Mouse (Mus musculus): ENCODE data around the gene Tenm4.
"Not testable (repeated sequence)": the region's sequence is repeated elsewhere in the genome, so short reads cannot be mapped to it uniquely, and the experiment has no call there.

Gene Tenm4

DNA sequence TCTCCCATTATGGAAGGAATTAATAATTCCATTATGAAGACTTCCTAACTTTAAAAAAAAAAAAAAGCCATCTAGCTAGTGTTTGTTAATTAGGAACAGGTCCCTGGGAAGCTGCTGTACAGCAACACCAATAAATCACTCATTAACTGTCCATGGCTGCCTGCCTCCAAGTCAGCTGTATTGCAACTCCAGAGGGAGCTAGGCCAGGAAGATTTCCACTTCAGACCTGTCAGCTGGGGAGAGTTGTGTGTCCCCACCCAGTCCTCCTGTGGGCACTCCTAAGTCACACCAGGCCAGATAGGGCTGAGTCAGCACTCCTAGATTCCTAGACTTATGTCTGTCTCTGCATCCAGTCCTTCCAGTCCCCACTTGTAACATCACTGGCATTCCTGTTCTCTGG, 399.9 kb downstream of the Tenm4 start:
- DNase-seq (ENCODE audit: low spot score in 2 of 2), result no peak

DNA sequence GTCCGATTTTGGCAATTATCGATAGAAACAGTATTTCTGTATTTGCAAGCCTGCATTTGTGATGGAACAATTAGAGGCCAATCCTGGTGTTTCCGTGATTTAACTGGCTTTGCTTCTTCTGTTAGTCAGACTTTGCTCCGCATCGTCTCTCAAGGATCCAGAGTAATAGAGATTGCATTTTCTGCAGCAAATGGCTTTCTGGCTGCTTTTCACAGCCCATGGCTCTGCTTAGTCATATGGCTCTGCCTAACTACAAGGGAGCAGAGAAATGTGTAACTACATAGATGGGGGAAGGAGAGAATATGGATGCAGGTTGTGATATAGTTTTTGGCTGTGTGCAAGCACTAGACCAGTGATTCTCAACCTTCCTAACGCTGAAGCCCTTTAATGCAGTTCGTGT, 401.9 kb downstream of the Tenm4 start:
- no peak for DNase-seq (ENCODE audit: low spot score in 2 of 2)

DNA sequence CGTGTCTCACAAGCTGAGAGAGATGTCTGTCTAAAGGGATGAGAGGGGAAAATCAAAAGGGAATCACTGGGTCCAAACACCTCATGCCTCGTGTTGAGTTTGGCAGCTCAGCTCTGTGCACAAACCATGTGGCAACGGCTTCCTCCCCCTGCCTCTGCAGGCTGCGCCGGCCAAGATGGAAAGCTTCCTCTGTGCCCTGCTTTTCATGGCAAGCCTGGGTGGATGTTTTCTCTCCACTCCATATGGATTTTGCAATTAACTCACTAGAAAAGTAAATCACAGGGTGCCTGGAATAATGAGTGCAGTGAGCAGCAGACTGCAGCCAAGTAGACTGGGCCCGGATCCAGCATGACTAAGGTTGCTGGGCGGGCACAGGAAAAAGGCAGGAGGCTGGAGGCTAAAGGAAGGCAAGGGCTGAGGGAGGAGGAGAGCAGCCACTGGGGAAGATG, 404.2 kb downstream of the Tenm4 start:
- peak; percentile 48 to 68 for DNase-seq (ENCODE audit: low spot score in 2 of 2)

DNA sequence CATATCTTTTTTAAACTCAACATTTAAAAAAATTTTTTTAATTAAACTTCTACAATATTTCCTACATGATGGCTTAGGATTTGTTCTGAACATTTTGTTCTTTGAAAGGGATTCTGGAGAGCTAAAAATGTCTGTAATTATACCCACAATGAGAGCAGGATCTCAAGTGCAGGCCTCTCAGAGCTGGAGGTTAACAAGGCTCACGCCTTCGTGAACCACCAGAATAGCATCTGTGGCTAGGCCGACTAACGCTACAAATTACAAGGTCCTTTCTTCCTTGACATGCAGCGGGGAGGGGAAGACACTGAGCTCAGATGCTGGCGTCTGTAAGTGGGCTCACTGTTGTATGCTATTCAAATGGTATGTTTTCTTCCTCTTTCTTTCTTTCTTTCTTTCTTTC, 411.7 kb downstream of the Tenm4 start:
- no peak for DNase-seq (ENCODE audit: low spot score in 2 of 2)

DNA sequence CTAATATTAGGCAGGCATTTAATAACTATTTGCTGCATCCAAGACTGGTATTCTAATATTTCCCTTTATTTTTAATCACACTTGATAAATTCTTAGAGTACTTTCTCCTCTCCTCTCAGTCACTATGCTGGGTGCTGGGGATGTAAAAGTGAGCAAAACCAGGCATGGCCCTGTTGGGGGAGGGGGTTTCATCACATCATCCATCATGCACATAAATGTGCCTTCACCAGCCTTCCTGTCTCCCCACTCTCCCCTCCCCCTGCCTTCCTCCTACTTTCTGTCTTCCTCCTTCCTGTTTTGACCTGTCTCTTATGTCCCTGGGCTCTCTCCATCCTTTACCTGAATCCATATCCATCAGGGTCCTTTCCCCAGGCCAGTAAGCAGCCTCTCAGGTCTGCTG, 416.4 kb downstream of the Tenm4 start:
- DNase-seq (ENCODE audit: low spot score in 2 of 2), result no peak

DNA sequence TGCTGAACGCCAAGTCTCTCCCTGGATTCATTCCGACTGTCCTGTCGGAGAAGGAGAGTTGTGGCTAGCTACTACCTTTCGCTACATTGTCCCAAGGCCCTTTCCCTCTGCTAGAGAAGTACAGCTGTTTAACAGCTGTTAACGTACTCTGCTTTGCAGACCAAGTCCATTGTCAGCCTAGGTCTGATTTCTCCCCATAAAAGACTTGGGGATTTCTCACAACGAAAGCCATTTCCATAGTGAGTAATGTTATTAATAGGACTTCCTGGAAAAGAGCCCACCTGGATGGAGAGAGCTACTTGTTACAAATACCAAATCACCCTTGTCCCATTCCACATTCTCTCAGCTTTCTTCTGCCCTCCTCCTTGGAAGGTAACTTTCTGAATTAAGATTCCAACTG, 417.5 kb downstream of the Tenm4 start:
- peak in 1 of 2 experiments; percentile 2 for DNase-seq (ENCODE audit: low spot score in 2 of 2)

DNA sequence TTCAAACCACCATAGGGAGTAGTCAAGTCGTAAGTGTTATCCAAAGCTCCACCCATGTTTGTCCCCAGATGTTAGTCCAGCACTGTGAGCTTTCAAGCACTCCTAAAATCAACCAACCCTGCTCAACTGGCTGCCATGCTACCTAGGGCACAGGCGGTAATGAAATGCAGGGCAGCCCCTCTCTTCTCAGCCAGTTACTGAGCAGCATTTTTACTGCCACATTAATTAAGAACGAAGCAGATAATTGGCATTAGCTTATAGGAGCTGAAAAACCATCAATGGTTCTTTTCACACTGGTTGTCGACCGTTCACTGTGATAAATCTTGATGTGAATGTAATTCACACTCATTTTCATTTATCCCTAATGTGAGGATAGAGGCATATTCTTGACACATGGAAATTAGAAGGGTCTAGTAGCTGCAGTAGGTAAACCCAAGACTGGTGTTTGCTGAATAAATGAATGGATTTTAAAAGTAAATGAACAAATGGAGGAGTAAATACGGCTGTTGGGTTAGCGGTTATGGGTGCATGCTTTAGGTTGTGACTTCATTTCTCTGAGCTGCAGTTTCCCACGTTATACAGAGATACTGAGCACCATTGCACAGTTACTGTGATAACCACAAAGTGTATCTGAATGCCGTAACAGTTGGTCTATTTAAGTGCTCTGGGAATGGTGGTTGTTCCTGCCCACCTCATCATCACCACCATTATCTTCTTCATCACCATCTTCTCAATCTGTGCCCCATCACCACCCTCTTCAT, 424.7 kb downstream of the Tenm4 start:
- no peak for DNase-seq (ENCODE audit: low spot score in 2 of 2)

DNA sequence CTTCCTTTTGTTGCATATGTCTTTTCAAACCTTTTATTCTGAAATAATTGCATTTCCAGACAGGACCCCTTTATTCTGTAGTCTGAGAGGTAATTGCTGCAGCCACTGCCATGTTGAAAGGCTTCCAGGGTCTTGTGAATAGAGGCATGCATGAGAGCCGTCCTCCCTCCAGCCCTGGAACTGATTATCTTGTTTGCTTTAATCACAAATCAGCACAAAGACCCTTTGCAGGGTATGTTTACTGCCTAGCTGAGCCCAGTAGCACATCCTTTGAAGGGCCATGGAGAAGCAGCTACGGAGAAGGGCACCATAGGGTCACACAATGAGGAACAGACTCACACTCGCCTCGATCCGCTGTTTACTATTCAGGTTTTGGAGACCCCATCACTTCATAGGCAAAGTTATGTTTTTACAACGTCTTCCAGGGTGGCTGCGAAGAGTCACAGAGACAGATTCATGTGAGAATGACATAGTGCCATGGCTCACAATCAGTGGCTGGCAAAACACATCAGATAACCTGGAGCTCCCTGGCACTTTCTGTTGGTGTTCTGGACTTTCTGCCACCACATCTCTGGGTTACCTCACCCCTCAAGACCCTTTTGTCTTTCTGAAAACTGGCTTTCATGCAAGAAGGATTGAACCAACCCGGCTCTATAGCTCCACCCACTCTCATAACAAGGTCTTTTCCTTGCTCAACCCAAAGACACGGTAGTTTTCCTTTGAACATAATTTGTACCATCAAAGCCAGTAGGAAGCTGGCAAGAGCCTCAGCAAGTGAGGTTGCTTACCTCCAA, 425.6 kb downstream of the Tenm4 start:
- no peak for DNase-seq (ENCODE audit: low spot score in 2 of 2)

DNA sequence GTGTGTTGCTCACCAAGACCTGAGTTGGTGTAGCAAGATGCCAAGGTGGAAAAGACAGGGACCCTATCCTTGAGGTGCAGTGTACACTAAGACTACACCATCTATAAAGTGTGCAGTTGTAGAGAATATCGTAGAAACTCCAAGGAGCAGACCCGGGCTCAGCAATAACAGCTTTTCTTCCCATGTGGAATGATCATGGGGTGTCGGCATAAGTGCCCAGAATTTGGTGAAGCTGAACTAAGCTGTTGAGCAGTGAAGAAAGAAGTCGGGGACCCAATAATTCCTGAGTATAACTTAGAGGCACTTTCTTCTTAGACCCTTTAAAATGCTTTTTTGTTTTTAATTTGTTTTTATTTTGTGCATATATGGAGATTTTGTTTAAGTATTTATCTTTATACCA, 426.8 kb downstream of the Tenm4 start:
- DNase-seq (ENCODE audit: low spot score in 2 of 2), result no peak

DNA sequence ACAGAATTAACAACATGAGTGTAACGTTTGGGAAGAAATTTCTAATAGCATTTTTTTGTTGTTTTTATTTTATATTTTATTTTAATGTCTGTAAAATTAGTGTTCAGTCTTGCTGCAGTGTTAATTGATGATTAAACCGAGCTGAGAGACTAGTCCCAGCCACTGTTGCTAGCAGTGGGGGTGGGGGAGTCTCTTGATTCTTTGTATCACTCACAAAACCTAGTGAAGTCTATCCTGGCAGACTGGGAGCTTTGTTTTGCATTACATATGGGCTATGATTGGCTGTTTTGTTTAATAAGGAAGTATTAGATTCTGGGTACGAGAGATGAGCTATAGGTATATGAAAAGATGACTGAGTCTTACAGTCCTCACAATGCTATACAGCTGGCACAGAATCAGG, 428.0 kb downstream of the Tenm4 start:
- no peak for DNase-seq (ENCODE audit: low spot score in 2 of 2)

DNA sequence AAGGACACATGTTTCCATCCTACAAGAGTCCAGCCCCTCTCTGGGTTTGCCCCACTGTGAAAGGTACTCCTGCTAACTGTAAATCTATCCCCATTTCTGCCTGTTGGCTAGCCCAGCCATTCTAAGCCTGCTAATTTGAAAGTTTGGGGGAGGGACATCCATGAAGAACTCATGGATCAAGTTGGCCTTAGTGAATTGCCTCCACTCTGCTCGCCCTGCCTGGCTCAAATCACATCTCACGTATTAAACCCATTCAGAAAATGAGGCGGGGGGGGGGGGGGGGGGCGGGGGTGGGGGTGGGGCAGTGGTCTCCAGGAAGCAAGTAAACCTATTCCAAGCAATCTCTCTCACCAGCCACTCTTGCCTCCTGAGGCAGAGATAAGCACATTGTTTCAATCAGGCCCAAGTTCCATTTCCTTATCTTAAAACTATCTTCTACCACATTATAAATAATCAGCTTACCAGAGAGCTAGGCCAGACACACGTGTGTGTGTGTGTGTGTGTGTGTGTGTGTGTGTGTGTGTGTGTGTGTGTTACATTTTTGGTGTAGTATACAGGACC, 429.4 kb downstream of the Tenm4 start:
- no peak for DNase-seq (ENCODE audit: low spot score in 2 of 2)

DNA sequence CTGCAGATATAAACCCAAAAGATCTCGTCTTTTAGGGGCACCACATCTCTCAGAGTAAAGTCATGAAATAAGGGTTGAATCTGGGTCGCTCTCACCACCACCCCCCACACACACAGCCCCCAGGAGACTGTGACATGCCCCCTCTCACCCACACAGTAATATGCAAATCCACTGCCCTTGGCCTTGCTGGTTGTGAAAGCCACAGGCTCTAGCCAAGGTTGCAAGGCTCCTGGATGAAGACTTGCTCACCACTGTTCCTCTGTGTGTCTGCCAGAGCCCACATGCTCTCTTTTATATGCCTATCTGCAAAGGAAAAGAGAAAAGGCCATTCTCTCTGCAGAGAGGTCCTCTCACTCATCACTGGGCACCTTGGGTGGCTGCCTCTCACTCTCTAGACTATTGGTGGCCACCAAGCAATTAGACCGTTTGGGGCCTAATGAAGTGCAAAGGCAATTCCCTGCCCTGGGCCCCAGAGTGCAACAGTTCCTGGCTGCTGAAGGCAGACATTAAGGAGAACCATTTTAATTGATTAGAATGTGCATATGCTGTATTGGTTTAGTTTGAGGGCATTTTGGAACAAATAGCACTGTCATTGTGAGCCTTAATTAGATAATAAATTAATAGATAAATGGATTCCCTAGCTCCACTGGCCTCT, 433.2 kb downstream of the Tenm4 start:
- DNase-seq (ENCODE audit: low spot score in 2 of 2), result no peak

DNA sequence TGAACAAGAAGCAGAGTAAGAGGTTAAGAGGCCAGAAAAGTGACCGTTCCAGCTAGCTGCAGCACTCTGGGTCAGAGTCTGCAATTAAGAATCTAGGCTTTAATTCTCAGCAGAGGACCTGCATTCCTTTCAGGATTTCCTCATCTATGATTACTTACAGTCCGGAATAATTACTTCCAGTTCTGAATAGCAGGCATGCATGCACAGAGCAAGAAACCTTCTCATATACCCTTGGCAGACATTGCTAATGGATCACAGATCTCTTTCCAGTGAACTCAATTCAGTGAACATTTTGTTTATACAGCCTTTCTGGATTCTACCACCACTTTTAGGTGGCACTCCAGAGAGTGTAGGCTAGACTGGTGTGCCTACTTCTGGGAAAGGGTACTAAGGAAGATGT, 434.3 kb downstream of the Tenm4 start:
- DNase-seq (ENCODE audit: low spot score in 2 of 2), result no peak

DNA sequence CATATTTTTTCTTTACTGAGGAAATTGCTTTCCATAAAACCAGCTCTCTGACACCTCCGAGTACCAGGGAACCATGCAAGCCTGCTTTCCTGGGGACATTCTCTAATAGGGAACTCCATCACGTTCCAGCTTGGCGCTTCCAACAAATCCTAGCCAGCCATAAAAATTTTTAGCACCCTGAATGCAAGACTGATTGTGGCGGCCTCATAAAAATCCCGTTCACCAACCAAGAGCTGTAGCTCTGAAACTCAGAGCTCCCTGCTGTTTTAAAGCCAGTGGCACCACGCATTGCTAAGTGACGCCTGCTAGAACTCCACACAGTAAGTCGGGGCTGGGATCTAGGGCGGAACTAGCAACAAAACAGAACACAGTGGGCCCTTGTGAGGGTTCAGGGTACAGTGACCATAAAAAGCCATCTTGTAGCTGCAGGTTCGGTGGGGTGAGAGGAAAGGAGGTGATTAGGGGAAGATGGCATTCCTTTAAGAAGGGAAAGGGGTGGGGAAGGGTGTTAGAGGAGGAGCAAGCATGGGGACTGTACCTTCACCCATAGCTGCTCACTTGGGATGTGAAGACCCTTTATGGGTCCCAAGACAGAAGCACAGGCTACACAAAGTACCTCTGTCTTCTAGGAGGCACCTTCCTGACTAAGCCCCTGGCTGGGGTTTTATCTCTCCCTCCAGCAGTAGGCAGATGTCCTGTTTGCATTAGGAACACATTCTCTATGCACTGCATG, 439.0 kb downstream of the Tenm4 start:
- no peak for DNase-seq (ENCODE audit: low spot score in 2 of 2)

DNA sequence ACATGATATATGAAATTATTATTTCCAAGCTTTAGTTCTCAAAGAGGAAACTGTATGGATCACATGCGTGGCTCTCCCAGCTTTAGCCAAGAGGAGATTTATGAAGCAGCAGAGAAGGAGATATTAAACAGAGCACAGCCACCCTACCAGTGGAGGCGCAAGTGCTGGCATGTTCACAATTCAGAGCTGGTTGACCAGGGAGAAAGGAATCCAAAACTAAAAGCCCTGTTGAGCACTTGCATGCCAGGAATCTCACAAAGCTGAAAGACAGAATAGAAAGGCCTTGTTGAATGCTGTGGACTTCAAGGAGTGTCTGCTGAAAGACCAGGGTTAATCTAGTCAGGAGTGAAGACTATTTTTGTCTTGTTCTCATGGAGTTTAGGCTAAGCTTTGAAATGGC, 446.3 kb downstream of the Tenm4 start:
- no peak for DNase-seq (ENCODE audit: low spot score in 2 of 2)

DNA sequence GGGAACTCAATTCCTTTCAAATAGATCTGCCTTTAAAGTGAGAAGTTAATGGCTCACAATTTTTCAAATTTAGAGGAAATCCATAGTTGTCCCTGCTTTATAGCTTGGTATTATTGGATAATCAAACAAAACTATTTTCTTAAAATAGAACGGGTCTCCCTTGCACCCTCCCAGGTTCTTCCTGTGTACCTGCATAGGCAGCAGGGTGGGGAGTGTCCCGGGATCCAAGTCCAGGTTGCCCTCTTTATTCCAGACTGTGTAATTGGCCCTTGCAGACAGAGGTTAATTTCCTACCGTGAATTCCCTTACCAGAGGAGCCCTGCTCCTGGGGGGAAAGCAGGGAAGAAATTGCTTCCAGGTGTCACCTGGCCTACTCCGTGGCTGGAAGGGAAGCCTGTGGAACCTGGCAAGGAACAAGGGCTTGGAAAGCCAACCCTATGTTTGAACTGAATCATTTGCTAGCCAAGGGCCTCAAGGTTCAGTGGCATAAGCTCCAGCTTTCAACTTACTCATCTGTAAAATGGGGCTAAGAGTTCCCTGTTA, 449.0 kb downstream of the Tenm4 start:
- no peak for DNase-seq (ENCODE audit: low spot score in 2 of 2)

DNA sequence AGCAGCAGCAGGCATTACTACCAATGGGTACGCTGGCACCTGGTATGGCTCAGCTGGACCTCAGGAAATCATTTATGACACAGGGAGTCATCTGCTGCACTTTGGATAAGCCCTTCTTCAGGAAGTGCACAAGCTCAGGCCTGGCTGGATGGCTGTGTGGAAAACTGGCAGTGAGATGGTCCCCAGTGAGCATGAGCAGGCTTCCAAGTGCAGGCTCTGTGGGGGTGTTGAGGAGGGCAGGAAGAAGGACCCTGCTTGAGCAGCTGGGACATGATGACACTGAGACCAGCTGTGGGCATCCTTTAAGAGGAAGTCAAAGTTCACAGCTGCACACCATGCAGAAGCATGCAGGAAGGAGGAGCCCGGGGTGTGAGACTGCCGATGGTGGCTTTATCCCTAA, 455.3 kb downstream of the Tenm4 start:
- peak; percentile 3 to 6 for DNase-seq (ENCODE audit: low spot score in 2 of 2)

DNA sequence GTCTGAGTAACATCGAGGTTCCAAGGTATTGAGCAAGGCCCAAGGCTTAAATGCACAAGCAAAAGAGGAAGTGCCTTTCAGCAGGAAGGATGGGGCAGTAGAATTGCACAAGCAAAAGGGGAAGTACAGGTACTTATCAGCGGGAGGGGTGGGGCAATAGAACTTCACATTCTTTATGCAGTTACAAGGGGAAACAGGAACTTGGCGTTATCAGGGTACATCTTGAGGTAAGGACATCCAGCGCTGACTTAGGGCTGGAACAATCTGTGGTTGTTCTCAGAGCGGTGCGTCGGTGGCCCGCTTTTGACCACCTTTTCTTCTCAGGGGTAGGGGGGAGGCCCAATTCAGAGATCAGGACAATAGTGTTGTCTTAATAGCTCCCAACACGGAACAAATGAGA, 459.5 kb downstream of the Tenm4 start:
- DNase-seq (ENCODE audit: low spot score in 2 of 2), result not testable (repeated sequence)

DNA sequence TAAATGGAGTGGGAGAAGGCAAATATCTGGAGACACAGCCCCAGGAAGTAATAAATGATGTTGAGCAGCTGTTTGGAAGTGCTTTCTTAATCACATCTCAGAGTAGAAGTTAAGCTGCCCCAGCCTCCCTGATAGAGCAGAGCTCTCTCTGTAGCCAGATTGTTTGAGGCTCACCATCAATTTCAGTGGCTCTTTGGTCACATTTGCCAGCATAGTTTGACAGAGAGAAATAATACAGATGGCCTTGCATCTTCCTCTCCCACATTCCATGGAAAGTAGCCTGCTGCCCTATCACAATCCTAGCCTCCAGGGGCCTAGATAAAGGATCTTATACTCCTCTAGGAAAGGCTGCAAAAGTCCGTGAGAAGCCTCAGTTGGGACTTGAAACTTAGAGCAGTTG, 462.0 kb downstream of the Tenm4 start:
- peak; percentile 51 to 73 for DNase-seq (ENCODE audit: low spot score in 2 of 2)

DNA sequence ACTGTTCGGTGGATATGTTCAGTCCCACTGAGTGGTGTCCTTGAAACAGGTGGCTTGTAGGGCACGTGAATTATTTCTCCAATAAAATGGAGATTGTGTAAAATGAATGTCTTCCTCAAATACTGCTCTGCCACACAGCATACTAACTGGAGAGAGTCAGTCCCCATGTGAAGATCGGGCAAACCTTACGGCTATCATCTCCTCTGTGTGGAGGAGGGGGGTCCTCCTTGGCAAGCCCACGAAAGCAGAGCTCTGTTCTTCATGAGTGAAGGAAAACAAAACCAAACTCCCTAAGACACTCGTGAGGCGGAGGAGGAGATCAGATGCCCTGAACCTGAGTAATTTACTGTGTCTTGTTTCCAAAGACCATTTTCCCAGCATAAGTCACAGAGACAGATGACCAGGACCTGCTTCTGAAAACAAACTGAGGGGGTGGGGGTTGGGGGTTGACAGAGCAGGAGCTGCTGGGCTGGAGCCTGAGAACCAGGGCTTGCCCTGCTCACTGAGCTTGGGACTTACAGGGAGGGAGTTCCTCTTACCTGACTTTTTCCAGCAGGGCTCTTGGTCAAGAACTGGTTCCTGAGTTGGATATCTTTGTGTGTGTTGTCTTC, 464.9 kb downstream of the Tenm4 start:
- no peak for DNase-seq (ENCODE audit: low spot score in 2 of 2)

Data from heart, adult 9 months (tissue).